Mouse (Mus musculus): ENCODE results near the gene Gm11042. TPM values are rescaled to one million over a fixed set of nuclear protein-coding genes. Genes with fewer than 3 reads are reported as not detected.

Gm11042 gene
- total and polyA plus RNA-seq, 2 experiments from 2014 or later: not detected

DNA sequence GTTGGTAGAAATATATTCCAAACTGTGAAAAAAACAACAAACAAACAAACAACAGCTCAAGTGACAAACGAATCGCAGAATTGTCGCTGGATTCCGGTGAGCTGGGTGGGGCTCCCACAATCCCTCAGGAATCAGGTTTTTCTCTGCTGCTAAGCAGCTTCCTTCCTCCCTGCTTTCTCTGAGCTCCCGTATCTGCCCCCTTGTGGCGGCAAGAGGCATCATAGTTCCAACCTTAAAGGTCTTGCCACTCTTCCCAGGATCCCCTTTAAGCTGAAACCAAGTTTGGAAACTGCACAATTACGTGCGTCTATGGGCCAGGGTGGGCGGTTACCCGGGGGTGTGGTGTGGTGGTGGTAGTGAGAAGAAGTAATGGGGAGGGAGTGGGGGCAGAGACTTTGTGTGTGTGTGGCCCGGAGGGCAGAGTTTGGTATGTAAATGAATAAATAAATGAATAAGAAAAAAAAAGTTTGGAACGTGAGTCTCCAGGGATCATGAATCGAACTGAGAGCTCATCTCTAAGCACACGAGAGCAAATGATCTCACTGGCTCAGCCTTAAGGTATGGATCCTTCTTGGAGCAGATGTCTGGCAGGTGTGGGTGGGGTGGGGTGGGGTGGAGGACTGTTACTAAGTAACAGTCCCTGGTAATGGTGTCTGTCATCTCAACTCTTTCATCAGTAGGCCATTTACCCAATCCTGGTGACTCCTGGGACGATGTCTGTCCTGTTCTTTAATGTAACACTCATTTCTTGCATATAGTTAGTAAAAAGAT is 980 bp upstream of the Gm11042 start:
- DNase-seq (ENCODE audit: low spot score) (peak; percentile 95), ATAC-seq (peak; percentile 85)
- H3K27ac ChIP-seq: peak overlapping the region; percentile 73
- H3K4me3 ChIP-seq (ENCODE audit: low read length): peak overlapping the region; percentile 40
- peak; percentile 94 for TF ChIP-seq CTCF (IDR thresholded peaks at IDR 0.05; ENCODE audit: low read depth)
- H3K36me3 ChIP-seq (ENCODE audit: insufficient read depth, low read length): no peaks in the 10 kb centered on the region
- 15% methylated on average over 15 of the region's 15 CpGs for WGBS
- H3K4me2 ChIP-seq (ENCODE audit: low read depth, low read length): peak overlapping the region; percentile 68
- no peaks in the 10 kb centered on the region for H3K4me1 ChIP-seq (ENCODE audit: insufficient read depth, low read length)
- peak overlapping the region; percentile 53 for H3K9ac ChIP-seq (replicated peaks; ENCODE audit: low read length)
- no peaks in the 10 kb centered on the region for H3K27me3 ChIP-seq (ENCODE audit: insufficient read depth, low read length)
- no peaks in the 10 kb centered on the region for H3K9me3 ChIP-seq (ENCODE audit: low read length)

DNA sequence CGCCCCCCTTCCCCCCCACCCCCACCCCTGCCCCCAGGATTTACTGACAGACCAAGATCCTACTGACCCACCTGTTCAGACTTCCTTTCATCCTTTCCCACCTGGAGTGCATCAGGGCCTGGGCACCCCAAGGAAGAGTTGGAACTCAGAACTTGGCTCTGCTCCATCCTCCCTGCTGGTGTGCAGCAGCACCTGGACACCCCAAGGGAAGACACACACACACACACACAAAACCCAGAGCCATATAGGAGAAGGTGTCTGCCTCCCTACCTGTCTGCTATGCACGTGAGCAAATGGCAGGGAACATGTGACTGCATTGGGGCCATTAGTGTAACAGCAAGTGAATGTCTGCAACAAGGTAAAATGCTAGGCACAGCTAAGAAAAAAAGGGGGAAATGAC is 973 bp downstream of the Gm11042 start:
- H3K9ac ChIP-seq (replicated peaks; ENCODE audit: low read length): no peak overlapping the region

DNA sequence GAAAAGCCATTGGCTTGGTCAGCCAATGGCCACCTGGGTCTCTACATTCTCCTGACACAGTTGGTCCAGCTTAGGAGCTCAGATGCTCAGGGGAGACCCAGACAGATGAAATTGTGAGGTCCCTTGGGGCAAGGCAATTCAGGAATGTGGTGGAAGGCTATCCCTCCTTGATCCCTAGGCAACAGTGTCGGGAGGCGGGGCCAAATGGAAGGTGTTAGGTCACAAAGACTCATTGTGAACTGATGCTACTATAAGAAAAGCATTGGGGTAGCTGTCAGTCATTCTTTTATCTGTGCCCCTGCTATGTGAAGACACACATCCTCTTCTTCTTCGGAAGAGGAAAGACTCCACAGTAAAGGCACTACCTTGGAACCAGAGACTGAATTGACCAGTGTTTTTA is 3.6 kb downstream of the Gm11042 start:
- Histone ChIP-seq H3K27me3 (ENCODE audit: insufficient read depth, low read length) (no peaks in the 10 kb centered on the region), H3K4me3 (ENCODE audit: low read length) (no peak overlapping the region), H3K36me3 (ENCODE audit: insufficient read depth, low read length) (no peaks in the 10 kb centered on the region), H3K27ac (no peak overlapping the region), H3K4me2 (ENCODE audit: low read depth, low read length) (no peak overlapping the region), H3K4me1 (ENCODE audit: insufficient read depth, low read length) (no peaks in the 10 kb centered on the region), H3K9ac (replicated peaks; ENCODE audit: low read length) (no peak overlapping the region), H3K9me3 (ENCODE audit: low read length) (no peaks in the 10 kb centered on the region)
- no peak for DNase-seq (ENCODE audit: low spot score)
- TF ChIP-seq CTCF (IDR thresholded peaks at IDR 0.05; ENCODE audit: low read depth): no peak
- ATAC-seq: no peak
- 59% methylated on average over 3 of the region's 3 CpGs for WGBS

More for the DNA sequence above, 973 bp downstream of the Gm11042 start:
- Histone ChIP-seq H3K4me3 (ENCODE audit: low read length) (no peak overlapping the region), H3K27ac (no peak overlapping the region), H3K4me1 (ENCODE audit: insufficient read depth, low read length) (no peaks in the 10 kb centered on the region), H3K27me3 (ENCODE audit: insufficient read depth, low read length) (no peaks in the 10 kb centered on the region), H3K4me2 (ENCODE audit: low read depth, low read length) (no peak overlapping the region), H3K36me3 (ENCODE audit: insufficient read depth, low read length) (no peaks in the 10 kb centered on the region), H3K9me3 (ENCODE audit: low read length) (no peaks in the 10 kb centered on the region)
- no peak for DNase-seq (ENCODE audit: low spot score)
- ATAC-seq: no peak
- WGBS: 62% methylated on average over 2 of the region's 2 CpGs
- no peak for TF ChIP-seq CTCF (IDR thresholded peaks at IDR 0.05; ENCODE audit: low read depth)

DNA sequence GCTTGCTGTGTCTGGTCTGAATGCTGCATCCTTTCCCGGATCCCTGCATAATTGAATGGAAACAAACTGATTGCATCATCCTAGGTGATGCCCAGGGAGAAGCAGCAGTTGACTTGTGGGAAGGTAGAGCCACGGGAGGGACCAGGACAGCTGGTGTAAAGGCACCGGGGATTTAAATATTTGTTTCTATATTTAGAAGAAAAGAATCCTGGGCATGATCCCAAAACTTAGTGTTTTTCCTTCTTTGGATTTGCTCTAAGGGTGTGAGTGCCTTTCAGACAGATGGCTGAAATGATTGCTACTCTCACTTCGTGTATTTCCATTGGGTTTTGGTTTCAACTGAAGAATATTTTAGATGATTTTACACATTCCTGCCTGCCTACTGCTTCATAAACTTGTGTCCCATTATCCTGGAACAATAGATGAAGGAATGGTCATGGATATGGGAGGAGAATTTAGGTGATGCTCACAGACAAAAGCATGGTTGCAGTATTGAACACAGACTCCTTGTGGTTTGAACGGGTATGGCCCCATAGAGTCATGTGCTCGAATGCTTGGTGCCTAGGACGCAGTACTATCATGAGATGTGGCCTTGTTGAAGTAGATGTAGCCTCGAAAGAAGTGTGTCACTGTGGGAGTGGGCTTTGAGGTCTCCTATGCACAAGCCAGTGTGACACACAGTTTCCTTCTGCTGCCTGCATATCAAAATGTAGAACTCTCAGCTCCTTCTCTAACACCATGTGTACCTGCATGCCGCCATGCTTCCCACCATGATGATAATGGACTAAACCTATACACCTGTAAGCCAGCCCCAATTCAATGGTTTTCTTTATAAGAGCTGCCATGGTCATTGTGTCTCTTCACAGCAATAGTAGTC is 12.5 kb downstream of the Gm11042 start:
- no peak overlapping the region for H3K4me3 ChIP-seq (ENCODE audit: low read length)
- H3K9me3 ChIP-seq (ENCODE audit: low read length): no peaks in the 10 kb centered on the region
- H3K27ac ChIP-seq: 0 out of 2 replicates have a peak overlapping the region, but pooled peaks have one; percentile 7
- H3K36me3 ChIP-seq (ENCODE audit: insufficient read depth, low read length): no peaks in the 10 kb centered on the region
- DNase-seq (ENCODE audit: low spot score) (no peak), ATAC-seq (no peak)
- H3K4me2 ChIP-seq (ENCODE audit: low read depth, low read length): no peak overlapping the region
- TF ChIP-seq CTCF (IDR thresholded peaks at IDR 0.05; ENCODE audit: low read depth): no peak
- H3K4me1 ChIP-seq (ENCODE audit: insufficient read depth, low read length): no peaks in the 10 kb centered on the region
- H3K9ac ChIP-seq (replicated peaks; ENCODE audit: low read length): no peak overlapping the region
- no peaks in the 10 kb centered on the region for H3K27me3 ChIP-seq (ENCODE audit: insufficient read depth, low read length)
- 69% methylated on average over 9 of the region's 9 CpGs for WGBS

DNA sequence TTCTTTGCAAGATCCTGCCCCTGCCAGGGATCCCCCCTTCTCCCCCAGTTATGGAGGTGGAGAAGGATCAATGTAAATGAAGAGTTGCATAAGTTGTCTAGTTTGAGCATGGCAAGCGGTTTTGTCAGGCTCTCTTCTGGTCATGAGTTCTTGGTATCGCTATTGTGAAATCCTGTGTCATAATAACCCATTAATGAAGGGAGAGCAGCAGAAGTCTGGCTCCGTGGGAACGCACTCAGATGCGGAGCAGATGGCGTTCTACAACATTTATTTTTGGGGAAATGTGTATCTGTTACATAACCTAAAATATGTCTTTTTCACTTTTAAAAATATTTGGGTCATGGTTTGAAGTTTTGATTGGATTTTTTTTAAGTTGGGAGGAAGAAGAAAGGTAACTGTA is 14.6 kb downstream of the Gm11042 start:
- 74% methylated on average over 6 of the region's 6 CpGs for WGBS
- ATAC-seq (no peak), DNase-seq (ENCODE audit: low spot score) (no peak)
- no peaks in the 10 kb centered on the region for H3K27me3 ChIP-seq (ENCODE audit: insufficient read depth, low read length)
- no peaks in the 10 kb centered on the region for H3K36me3 ChIP-seq (ENCODE audit: insufficient read depth, low read length)
- no peak for TF ChIP-seq CTCF (IDR thresholded peaks at IDR 0.05; ENCODE audit: low read depth)
- H3K9ac ChIP-seq (replicated peaks; ENCODE audit: low read length): no peak overlapping the region
- no peaks in the 10 kb centered on the region for H3K4me1 ChIP-seq (ENCODE audit: insufficient read depth, low read length)
- H3K27ac ChIP-seq: no peak overlapping the region
- H3K9me3 ChIP-seq (ENCODE audit: low read length): no peaks in the 10 kb centered on the region
- no peak overlapping the region for H3K4me2 ChIP-seq (ENCODE audit: low read depth, low read length)
- H3K4me3 ChIP-seq (ENCODE audit: low read length): no peak overlapping the region

GRCm38 (mm10) chr12:74296374-74296773 is 19.8 kb downstream of the Gm11042 start:
- H3K36me3 ChIP-seq (ENCODE audit: insufficient read depth, low read length): no peaks in the 10 kb centered on the region
- ATAC-seq: no peak
- WGBS: 44% methylated on average over 5 of the region's 5 CpGs

More at GRCm38 (mm10) chr12:74296374-74296773, 19.8 kb downstream of the Gm11042 start:
- DNase-seq (ENCODE audit: low spot score): no peak
- Histone ChIP-seq H3K4me2 (ENCODE audit: low read depth, low read length) (no peak overlapping the region), H3K27ac (no peak overlapping the region), H3K9ac (replicated peaks; ENCODE audit: low read length) (no peak overlapping the region), H3K4me3 (ENCODE audit: low read length) (no peak overlapping the region), H3K4me1 (ENCODE audit: insufficient read depth, low read length) (no peaks in the 10 kb centered on the region), H3K9me3 (ENCODE audit: low read length) (no peaks in the 10 kb centered on the region), H3K27me3 (ENCODE audit: insufficient read depth, low read length) (no peaks in the 10 kb centered on the region)
- TF ChIP-seq CTCF (IDR thresholded peaks at IDR 0.05; ENCODE audit: low read depth): no peak
